Mouse (Mus musculus) limb, embryonic 13.5 days (tissue): ENCODE data around the gene Dlg2. TPM values are rescaled to one million over a fixed set of nuclear protein-coding genes. Genes with fewer than 3 reads are reported as not detected.

Experiments
- ATAC-seq: fragments of 200-750 bp; cut with Nextera tagmentation; 2 replicates; pipeline ENCODE4 v1.8.0; 2017; ENCODE audit warnings: low read depth, moderate number of reproducible peaks, moderate TSS enrichment; ENCODE audit not compliant: low FRiP score
- H3K27ac ChIP-seq: fragments of 300-500 bp; sonication (generic); 2 replicates; pipeline ENCODE4 v1.5.1; 2015; ENCODE audit warnings: inconsistent platforms, mild to moderate bottlenecking, moderate library complexity
- H3K27me3 ChIP-seq: fragments of 300-500 bp; sonication (generic); 2 replicates; pipeline ENCODE4 v1.6.1; 2015; ENCODE audit warnings: mild to moderate bottlenecking, inconsistent platforms
- H3K36me3 ChIP-seq: fragments of 300-500 bp; sonication (generic); 2 replicates; pipeline ENCODE4 v1.6.1; 2015; ENCODE audit warnings: inconsistent platforms, mild to moderate bottlenecking, moderate library complexity
- H3K4me1 ChIP-seq: fragments of 300-500 bp; sonication (generic); 2 replicates; pipeline ENCODE4 v1.6.1; 2015; ENCODE audit warnings: inconsistent platforms
- H3K4me2 ChIP-seq: fragments of 300-500 bp; sonication (generic); replicated peaks from 2 replicates; pipeline ENCODE4 v1.6.1; 2015; ENCODE audit warnings: inconsistent platforms, mild to moderate bottlenecking, moderate library complexity
- H3K4me3 ChIP-seq: fragments of 300-500 bp; sonication (generic); 2 replicates; pipeline ENCODE4 v1.5.1; 2015; ENCODE audit warnings: moderate library complexity, mild to moderate bottlenecking, inconsistent platforms
- H3K9ac ChIP-seq: fragments of 300-500 bp; sonication (generic); 2 replicates; pipeline ENCODE4 v1.6.1; 2015; ENCODE audit warnings: mild to moderate bottlenecking, inconsistent platforms
- H3K9me3 ChIP-seq: fragments of 300-500 bp; sonication (generic); 2 replicates; pipeline ENCODE4 v1.6.1; 2016; ENCODE audit warnings: inconsistent platforms
- WGBS: fragments of 180-500 bp; shearing (Covaris S2); methylation state at CpG from one replicate; pipeline ENCODE4 v1.1.7; 2015; 5-methylcytosine and 5-hydroxymethylcytosine counted together
- polyA plus RNA-seq: library from polyadenylated mRNA; unstranded; fragments of >200 nt; fragmentation: Nextera tagmentation; extraction: Ambion mirVana; gene quantifications from 2 replicates; pipeline ENCODE4 v1.2.1, GENCODE M21; 2015

Dlg2 gene
- polyA plus RNA-seq, 1 experiment from 2014 or later: 4.2 TPM

DNA sequence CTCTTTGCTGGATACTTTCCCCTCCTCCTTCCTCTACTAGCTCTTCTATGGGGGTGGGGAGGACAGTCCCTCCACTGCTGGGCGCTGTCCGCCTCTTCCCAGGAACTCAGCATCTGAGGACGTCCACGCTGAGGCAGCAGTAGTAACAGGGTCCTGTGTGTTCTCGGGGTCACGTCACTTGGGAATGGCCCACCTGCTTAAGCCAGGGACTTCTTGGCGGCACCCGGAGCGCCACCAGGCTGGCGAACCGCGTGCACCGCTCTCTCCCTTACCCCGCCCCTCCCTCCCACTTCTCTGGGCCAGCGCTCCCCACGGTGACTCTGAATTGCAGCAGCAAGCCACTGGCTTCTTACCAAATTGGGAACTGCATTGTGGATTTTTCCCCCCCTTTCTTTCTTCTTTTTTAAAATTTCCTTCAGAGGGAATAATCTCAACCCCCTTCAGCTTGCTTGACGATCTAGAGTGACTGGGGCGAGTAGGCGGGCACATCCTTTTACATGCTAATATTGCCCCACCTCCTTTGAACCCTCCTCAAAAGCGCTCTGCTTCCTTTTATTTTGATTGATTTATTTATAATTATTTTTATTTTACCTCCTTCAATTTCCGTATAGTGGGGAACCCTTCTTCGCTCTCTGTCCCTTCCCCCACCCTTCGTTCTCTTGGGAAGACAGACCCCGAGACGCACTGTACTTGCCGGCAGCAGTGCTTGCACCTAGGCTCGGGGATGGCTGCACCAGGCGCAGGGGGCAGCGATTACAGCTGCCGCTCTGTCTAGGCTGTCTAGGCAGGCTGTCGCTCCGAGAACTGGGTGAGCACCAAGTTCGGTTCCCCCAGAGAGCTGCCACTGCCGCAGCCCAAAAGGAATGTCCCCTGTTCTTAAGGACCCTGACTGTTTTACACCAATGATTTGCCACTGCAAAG is 785.8 kb downstream of the Dlg2 start:
- peaks cover 17% of the 10 kb centered on the region; the same call in 1 of the 2 replicates for H3K4me1 ChIP-seq
- no peaks in the 10 kb centered on the region for H3K9me3 ChIP-seq
- H3K4me2 ChIP-seq: peak overlapping the region; percentile 67
- no peaks in the 10 kb centered on the region for H3K36me3 ChIP-seq
- 0 out of 2 replicates have a peak overlapping the region, but pooled peaks have one; percentile 31 for H3K9ac ChIP-seq
- H3K4me3 ChIP-seq: peak overlapping the region; percentile 40
- H3K27ac ChIP-seq: no peak overlapping the region
- H3K27me3 ChIP-seq: peaks cover 30% of the 10 kb centered on the region
- ATAC-seq: peak; percentile 51; the same call in 1 of the 2 replicates
- under 1% methylated on average over 33 of the region's 34 CpGs for WGBS

DNA sequence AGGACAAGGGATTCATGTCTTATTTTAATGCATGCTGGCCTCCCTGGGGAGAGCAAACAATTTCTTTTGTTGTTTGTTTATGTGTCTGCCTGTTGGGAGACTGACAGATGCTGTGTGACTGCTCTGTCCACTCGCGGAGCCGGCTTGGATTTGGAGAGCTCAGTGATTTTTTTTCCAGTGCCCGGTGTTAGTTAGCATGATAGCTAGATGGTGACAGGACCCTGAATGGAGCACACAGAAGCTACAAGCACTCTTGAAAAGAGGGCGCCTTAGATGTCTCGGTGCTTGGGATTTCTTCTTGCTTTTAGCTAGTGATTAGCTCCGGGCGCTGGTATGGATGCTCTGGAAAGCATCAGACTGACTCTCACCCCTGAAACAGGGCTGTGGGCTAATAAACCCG is 786.5 kb downstream of the Dlg2 start:
- peak overlapping the region; percentile 67 for H3K4me2 ChIP-seq
- no peaks in the 10 kb centered on the region for H3K36me3 ChIP-seq
- H3K9ac ChIP-seq: no peak overlapping the region
- peak overlapping the region; percentile 40 for H3K4me3 ChIP-seq
- peaks cover 30% of the 10 kb centered on the region for H3K27me3 ChIP-seq
- WGBS: 7% methylated on average over 9 of the region's 9 CpGs
- no peak for ATAC-seq
- H3K9me3 ChIP-seq: no peaks in the 10 kb centered on the region
- H3K4me1 ChIP-seq: peaks cover 17% of the 10 kb centered on the region; the same call in 1 of the 2 replicates
- no peak overlapping the region for H3K27ac ChIP-seq

DNA sequence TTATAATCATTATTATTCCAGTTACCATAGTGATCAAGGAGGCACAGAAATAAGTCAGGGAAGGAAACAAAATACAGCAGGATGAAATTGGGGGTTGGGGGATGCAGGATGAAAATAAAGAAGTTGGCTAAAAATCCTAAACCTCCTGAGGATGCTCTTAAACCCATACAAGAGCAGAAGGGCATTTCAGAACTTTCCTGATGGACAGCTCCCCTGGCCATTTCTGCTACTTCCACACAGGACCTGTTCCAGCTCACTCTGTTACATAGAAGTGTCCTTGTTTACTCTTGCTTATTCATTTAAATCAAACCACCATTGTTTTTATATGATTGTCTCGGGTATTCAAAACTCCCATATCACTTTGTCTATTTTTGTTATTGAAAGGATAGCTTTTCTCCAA is 791.3 kb downstream of the Dlg2 start:
- H3K9ac ChIP-seq: no peak overlapping the region
- peaks cover 12% of the 10 kb centered on the region for H3K27me3 ChIP-seq
- H3K27ac ChIP-seq: no peak overlapping the region
- no peaks in the 10 kb centered on the region for H3K36me3 ChIP-seq
- WGBS: 19% methylated on average over 1 of the region's 1 CpGs
- peaks cover 7% of the 10 kb centered on the region; the same call in 1 of the 2 replicates for H3K4me1 ChIP-seq
- no peak overlapping the region for H3K4me2 ChIP-seq
- H3K9me3 ChIP-seq: no peaks in the 10 kb centered on the region
- ATAC-seq: no peak
- H3K4me3 ChIP-seq: no peak overlapping the region

DNA sequence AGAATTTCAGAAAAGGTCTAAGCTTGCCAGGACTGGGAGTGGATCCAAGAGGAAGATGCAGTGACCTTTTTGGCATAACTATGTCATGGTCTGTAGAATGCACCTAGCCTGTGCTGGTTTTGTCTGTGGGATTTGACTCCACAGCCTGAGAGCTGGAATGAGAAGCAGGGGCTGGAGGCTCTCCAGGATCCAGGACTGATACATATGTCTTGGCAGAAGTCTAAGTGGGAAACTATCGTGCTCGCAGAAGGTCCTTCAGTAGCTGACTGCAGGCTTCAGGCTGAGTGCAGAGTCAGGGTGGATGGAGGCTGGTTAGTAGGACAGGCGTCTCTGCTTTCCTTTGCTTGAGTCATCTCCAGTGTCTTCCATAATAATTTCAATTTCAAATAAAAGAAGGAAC is 807.7 kb downstream of the Dlg2 start:
- H3K36me3 ChIP-seq: no peaks in the 10 kb centered on the region
- no peaks in the 10 kb centered on the region for H3K4me1 ChIP-seq
- no peak overlapping the region for H3K4me3 ChIP-seq
- no peak overlapping the region for H3K9ac ChIP-seq
- no peak for ATAC-seq
- H3K27ac ChIP-seq: no peak overlapping the region
- no peak overlapping the region for H3K4me2 ChIP-seq
- 94% methylated on average over 3 of the region's 3 CpGs for WGBS
- H3K27me3 ChIP-seq: no peaks in the 10 kb centered on the region
- no peaks in the 10 kb centered on the region for H3K9me3 ChIP-seq

DNA sequence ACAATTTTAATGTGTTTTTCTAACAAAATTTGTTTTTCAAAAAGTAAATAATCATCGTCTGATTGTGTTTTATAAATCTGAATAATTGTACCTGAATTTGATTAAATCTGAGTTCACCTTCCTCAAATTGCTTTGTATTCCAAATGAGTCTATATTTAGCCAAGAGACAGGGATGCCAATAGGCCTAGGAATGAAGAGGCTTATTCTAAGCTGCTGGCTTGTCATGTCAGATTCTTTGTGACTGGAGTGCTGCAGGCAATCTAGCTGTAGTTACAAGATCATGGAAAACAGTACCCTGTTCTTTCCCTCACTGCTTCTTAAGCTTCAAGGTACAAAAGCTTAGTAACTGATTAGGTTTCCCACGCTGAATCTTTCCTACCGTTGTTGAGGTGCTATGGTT is 811.9 kb downstream of the Dlg2 start:
- no peaks in the 10 kb centered on the region for H3K36me3 ChIP-seq
- no peaks in the 10 kb centered on the region for H3K27me3 ChIP-seq
- WGBS: 86% methylated on average over 3 of the region's 3 CpGs
- H3K4me1 ChIP-seq: no peaks in the 10 kb centered on the region
- H3K4me3 ChIP-seq: no peak overlapping the region
- H3K9me3 ChIP-seq: no peaks in the 10 kb centered on the region
- H3K9ac ChIP-seq: no peak overlapping the region
- no peak overlapping the region for H3K4me2 ChIP-seq
- H3K27ac ChIP-seq: no peak overlapping the region
- ATAC-seq: no peak

DNA sequence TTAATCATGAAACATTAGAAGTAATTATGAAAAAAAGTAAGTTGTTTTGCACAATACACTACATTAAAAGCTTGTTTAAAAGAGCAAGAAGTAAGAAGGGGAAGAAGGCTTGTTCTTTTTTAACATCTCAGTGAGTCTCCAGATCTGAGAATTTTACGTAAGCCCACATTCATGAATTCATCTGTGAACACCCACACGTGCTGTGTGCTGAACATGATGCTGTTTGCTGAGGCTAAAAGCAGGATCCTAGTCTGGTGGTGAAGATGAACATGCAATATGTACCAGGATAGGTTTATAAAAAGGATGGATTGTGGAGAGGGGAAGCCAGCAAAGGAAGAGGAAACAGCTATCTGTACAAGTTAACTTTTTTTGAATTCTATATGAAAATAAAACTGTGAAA is 819.7 kb downstream of the Dlg2 start:
- no peak overlapping the region for H3K4me3 ChIP-seq
- no peak overlapping the region for H3K9ac ChIP-seq
- no peaks in the 10 kb centered on the region for H3K4me1 ChIP-seq
- H3K27me3 ChIP-seq: no peaks in the 10 kb centered on the region
- ATAC-seq: no peak
- no peaks in the 10 kb centered on the region for H3K9me3 ChIP-seq
- WGBS: 74% methylated on average over 2 of the region's 2 CpGs
- no peak overlapping the region for H3K4me2 ChIP-seq
- no peak overlapping the region for H3K27ac ChIP-seq
- no peaks in the 10 kb centered on the region for H3K36me3 ChIP-seq

DNA sequence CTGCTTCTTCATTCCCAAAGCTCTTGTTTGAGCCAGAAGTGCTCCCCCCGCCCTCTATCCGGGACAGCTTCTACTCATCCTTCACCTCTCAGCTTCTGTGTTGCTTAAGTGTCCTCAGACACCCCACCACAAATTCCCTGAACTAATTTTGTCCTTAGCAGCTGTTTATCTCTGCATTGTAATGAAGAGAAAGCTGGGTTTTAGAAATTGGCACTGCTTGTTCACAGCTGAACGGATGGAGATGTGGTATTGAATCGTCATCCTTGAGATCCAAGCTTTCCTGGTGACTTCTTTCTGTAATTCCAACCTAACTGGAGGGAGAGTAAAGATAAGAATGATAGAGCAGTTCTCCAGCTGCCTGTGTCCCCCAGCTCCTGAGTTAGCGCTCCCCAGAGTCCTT is 834.7 kb downstream of the Dlg2 start:
- ATAC-seq: no peak
- no peaks in the 10 kb centered on the region for H3K4me1 ChIP-seq
- no peaks in the 10 kb centered on the region for H3K36me3 ChIP-seq
- WGBS: 84% methylated on average over 5 of the region's 5 CpGs
- H3K27ac ChIP-seq: no peak overlapping the region
- no peaks in the 10 kb centered on the region for H3K27me3 ChIP-seq
- H3K4me2 ChIP-seq: no peak overlapping the region
- no peak overlapping the region for H3K9ac ChIP-seq
- no peaks in the 10 kb centered on the region for H3K9me3 ChIP-seq
- no peak overlapping the region for H3K4me3 ChIP-seq

DNA sequence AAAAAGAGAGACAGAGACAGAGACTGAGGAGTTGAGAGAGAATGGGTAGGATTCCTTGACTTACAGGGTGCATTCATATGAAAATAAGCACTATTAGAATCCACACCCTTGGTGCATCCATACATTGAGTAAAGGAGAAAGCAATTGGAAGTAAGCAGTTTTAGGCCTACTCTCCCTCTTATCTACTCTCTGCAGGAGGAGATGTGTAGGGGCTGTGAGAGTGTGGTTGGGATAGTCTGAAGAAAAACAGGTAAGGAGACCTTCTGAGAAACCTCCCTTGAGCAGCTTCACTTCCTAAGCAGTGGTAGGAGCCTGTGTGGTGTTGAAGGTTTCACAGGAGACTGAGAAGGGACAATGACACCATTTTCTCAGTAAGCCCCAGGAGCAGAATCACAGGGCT is 868.6 kb downstream of the Dlg2 start:
- no peaks in the 10 kb centered on the region for H3K36me3 ChIP-seq
- H3K9ac ChIP-seq: no peak overlapping the region
- no peak overlapping the region for H3K4me3 ChIP-seq
- H3K4me2 ChIP-seq: no peak overlapping the region
- ATAC-seq: no peak
- H3K9me3 ChIP-seq: no peaks in the 10 kb centered on the region
- no peak overlapping the region for H3K27ac ChIP-seq
- H3K4me1 ChIP-seq: no peaks in the 10 kb centered on the region
- no peaks in the 10 kb centered on the region for H3K27me3 ChIP-seq

DNA sequence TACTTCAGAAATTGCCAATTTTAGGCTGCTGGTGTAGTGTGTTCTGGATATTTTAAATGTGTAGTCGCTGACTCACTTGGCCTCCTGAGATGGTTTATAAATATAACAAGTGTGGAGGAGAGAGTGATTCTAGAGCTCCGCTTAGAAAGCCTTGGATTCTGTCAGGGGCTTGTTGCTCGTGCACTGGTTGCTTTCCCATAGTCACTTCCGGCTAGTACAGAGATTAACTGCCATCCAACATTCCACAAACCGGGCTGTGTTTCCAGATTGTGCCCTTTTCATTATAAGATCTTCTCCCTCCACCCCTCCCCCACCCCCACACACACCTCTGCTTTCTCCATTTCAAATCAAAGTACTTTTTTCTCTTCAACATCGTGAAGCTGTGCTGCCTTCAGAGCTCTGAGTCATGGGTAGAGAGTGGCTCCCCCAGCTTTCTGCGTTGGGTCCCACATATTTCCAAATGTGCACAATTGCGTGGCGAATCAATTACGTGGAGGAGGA is 893.4 kb downstream of the Dlg2 start:
- H3K4me1 ChIP-seq: no peaks in the 10 kb centered on the region
- no peak for ATAC-seq
- 78% methylated on average over 10 of the region's 10 CpGs for WGBS

DNA sequence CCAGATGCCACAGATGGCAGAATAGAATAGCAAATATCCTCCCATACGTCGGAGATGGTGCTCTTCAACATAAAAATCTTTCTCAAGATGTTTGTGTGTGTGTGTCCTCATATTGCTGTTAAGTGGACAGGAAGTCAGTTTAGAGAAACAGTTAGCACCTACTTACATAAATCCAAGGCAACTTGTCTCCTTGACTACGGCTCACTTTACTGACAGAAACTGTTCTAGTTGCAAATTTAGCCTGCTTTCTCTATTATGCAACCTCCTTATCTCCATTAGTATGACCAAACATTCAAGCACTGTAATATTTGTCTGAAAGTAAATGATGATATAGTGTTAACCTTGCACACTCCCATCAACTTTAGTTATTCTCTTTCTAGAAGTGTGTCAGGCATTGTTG is 905.8 kb downstream of the Dlg2 start:
- H3K4me1 ChIP-seq: no peaks in the 10 kb centered on the region
- no peaks in the 10 kb centered on the region for H3K36me3 ChIP-seq
- WGBS: 67% methylated on average over 3 of the region's 3 CpGs
- no peak for ATAC-seq
- H3K9ac ChIP-seq: no peak overlapping the region
- H3K9me3 ChIP-seq: no peaks in the 10 kb centered on the region
- H3K4me2 ChIP-seq: no peak overlapping the region
- no peak overlapping the region for H3K4me3 ChIP-seq
- no peak overlapping the region for H3K27ac ChIP-seq
- H3K27me3 ChIP-seq: no peaks in the 10 kb centered on the region

More for the DNA sequence above, 893.4 kb downstream of the Dlg2 start:
- Histone ChIP-seq H3K4me3 (no peak overlapping the region), H3K9ac (no peak overlapping the region), H3K27me3 (no peaks in the 10 kb centered on the region), H3K36me3 (no peaks in the 10 kb centered on the region), H3K9me3 (no peaks in the 10 kb centered on the region), H3K27ac (no peak overlapping the region), H3K4me2 (no peak overlapping the region)

DNA sequence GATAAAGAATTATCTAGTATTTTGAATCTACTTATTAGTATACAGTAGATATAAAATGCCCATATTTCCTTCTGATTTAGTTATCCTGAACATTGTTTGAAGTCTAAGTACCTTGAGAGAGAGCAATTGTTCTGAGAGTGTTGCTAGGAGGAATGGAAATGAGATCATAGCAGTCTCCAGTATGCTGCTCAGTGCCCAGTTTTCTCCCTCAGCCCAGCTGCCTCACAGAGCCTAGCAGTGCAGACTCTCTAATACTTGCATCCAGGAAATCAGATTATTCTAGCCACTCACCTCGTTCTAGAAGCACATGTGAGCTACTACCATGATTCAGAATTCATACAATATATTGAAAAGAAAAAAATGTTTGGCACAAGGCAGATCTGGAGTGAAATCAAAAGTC is 907.4 kb downstream of the Dlg2 start:
- Histone ChIP-seq H3K9me3 (no peaks in the 10 kb centered on the region), H3K27ac (no peak overlapping the region), H3K27me3 (no peaks in the 10 kb centered on the region), H3K4me1 (no peaks in the 10 kb centered on the region), H3K36me3 (no peaks in the 10 kb centered on the region), H3K4me3 (no peak overlapping the region), H3K9ac (no peak overlapping the region), H3K4me2 (no peak overlapping the region)
- ATAC-seq: no peak
- WGBS: 35% methylated on average over 1 of the region's 1 CpGs

DNA sequence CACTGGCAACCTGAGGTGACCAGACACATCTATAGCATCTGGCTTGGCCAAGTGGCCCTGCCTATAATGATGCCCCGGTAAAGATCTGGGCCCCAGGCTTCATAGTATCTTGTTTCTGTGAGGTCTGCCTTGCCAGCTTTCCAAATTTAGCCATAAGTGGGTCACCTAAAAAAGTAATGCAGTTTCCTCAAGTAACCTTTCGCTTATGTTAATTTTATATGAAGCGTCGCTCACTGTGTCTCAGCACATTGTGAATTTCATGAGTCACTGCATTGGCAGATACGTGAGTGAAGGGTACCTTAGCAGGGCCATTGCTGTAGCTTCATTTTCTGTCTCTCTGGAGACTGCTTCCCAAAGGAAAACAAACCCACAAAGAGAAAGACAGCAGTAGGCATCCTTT is 912.8 kb downstream of the Dlg2 start:
- Histone ChIP-seq H3K36me3 (no peaks in the 10 kb centered on the region), H3K4me1 (no peaks in the 10 kb centered on the region), H3K9ac (no peak overlapping the region), H3K4me3 (no peak overlapping the region), H3K27ac (no peak overlapping the region), H3K27me3 (no peaks in the 10 kb centered on the region), H3K4me2 (no peak overlapping the region), H3K9me3 (no peaks in the 10 kb centered on the region)
- no peak for ATAC-seq
- WGBS: 85% methylated on average over 5 of the region's 5 CpGs

DNA sequence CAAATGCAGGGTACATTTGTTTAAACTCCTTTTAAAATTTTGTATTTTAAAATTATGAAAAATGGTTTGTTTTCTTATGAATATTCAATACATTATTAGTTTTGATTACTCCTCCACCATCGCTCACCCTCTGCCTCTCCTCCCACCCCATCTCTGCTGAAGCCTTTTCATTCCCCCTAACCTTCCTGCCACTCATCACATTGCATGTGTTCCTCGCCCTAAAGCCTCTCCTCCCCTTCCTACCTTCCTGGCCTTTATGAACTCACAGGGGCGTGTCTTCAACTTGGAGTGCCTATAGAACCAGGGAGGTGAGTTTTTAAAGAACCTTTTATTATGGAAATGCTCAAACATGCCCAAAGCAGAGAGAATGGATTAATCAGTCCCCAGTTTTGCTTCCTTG is 921.4 kb downstream of the Dlg2 start:
- H3K27ac ChIP-seq: no peak overlapping the region
- H3K9me3 ChIP-seq: no peaks in the 10 kb centered on the region
- no peak overlapping the region for H3K9ac ChIP-seq
- H3K4me1 ChIP-seq: no peaks in the 10 kb centered on the region
- no peaks in the 10 kb centered on the region for H3K27me3 ChIP-seq
- no peak overlapping the region for H3K4me2 ChIP-seq
- no peaks in the 10 kb centered on the region for H3K36me3 ChIP-seq
- WGBS: 39% methylated on average over 3 of the region's 3 CpGs
- no peak for ATAC-seq
- no peak overlapping the region for H3K4me3 ChIP-seq
